Mouse (Mus musculus): ENCODE data around the gene Wbp1. TPM values are rescaled to one million over a fixed set of nuclear protein-coding genes. Genes with fewer than 3 reads are reported as not detected.

The Wbp1 gene
- polyA plus RNA-seq, 1 experiment from 2014 or later: 96.1 TPM

GRCm38 (mm10) chr6:83069488-83070246 is 51.7 kb downstream of the Wbp1 start:
- H3K9ac ChIP-seq (ENCODE audit: low read length): no peak overlapping the region
- peaks cover 12% of the 10 kb centered on the region; the same call in 1 of the 2 replicates for H3K4me1 ChIP-seq (ENCODE audit: control insufficient read depth, insufficient read depth, low read length)
- peak overlapping the region; percentile 34 for H3K4me3 ChIP-seq (ENCODE audit: low read length)
- peaks cover 95% of the 10 kb centered on the region for H3K27me3 ChIP-seq (ENCODE audit: control insufficient read depth, insufficient read depth, low read length)
- no peak; the same call in 1 of the 2 replicates for ATAC-seq (replicated peaks; ENCODE audit: extremely low read depth, insufficient read depth, low FRiP score)
- no peaks in the 10 kb centered on the region for H3K9me3 ChIP-seq (replicated peaks; ENCODE audit: control insufficient read depth, low read length)
- no peak overlapping the region for H3K27ac ChIP-seq (ENCODE audit: low read length)
- no peaks in the 10 kb centered on the region for H3K36me3 ChIP-seq (ENCODE audit: control insufficient read depth, insufficient read depth)
- 1% methylated on average over 68 of the region's 69 CpGs for WGBS
- H3K4me2 ChIP-seq (ENCODE audit: low read depth, low read length): peak overlapping the region; percentile 19; the same call in 1 of the 2 replicates

MicroRNA genes within 50 kb of the gene (microRNA counts, 519-probe panel; counts per million panel counts)
- microRNA mmu-miR-3470a+mmu-miR-3470b: 1,946 counts per million, percentile 19 among the panel's probes with 10 or more counts

Small RNAs within 50 kb of the gene (microRNA-seq; reads per million reads assigned to microRNA genes)
- not detected for gene Mir3470a

Other genes starting within 250 kb of the Wbp1 start
- 0.53 and 1.2 TPM in 2 replicates for gene Sema4f, start 181.8 kb downstream of the Wbp1 start, polyA plus RNA-seq (2015; fragmentation: Nextera tagmentation; extraction: Ambion mirVana)
- gene M1ap, start 174.7 kb downstream of the Wbp1 start, polyA plus RNA-seq (2015; fragmentation: Nextera tagmentation; extraction: Ambion mirVana): 0.69 and 0.71 TPM in 2 replicates
- 8.5 and 9.5 TPM in 2 replicates for gene Dok1, start 88.1 kb downstream of the Wbp1 start, polyA plus RNA-seq (2015; fragmentation: Nextera tagmentation; extraction: Ambion mirVana)
- 8.0 and 8.3 TPM in 2 replicates for gene Loxl3, start 87.4 kb downstream of the Wbp1 start, polyA plus RNA-seq (2015; fragmentation: Nextera tagmentation; extraction: Ambion mirVana)
- 140 and 148 TPM in 2 replicates for gene Aup1, start 67.0 kb downstream of the Wbp1 start, polyA plus RNA-seq (2015; fragmentation: Nextera tagmentation; extraction: Ambion mirVana)
- gene Htra2, start 66.3 kb downstream of the Wbp1 start, polyA plus RNA-seq (2015; fragmentation: Nextera tagmentation; extraction: Ambion mirVana): 81.8 and 94.5 TPM in 2 replicates
- gene Dqx1, start 63.7 kb downstream of the Wbp1 start, polyA plus RNA-seq (2015; fragmentation: Nextera tagmentation; extraction: Ambion mirVana): 0.57 and 0.75 TPM in 2 replicates
- gene Tlx2, start 51.3 kb downstream of the Wbp1 start, polyA plus RNA-seq (2015; fragmentation: Nextera tagmentation; extraction: Ambion mirVana): 0.27 and 0.45 TPM in 2 replicates
- 16.6 and 18.0 TPM in 2 replicates for gene Pcgf1, start 43.7 kb downstream of the Wbp1 start, polyA plus RNA-seq (2015; fragmentation: Nextera tagmentation; extraction: Ambion mirVana)
- 0.35 and 0.40 TPM in 2 replicates for gene Lbx2, start 35.2 kb downstream of the Wbp1 start, polyA plus RNA-seq (2015; fragmentation: Nextera tagmentation; extraction: Ambion mirVana)
- 2.0 and 2.6 TPM in 2 replicates for gene Ccdc142, start 20.0 kb downstream of the Wbp1 start, polyA plus RNA-seq (2015; fragmentation: Nextera tagmentation; extraction: Ambion mirVana)
- gene Gm42688, start 19.9 kb downstream of the Wbp1 start, polyA plus RNA-seq (2015; fragmentation: Nextera tagmentation; extraction: Ambion mirVana): 1.9 and 2.2 TPM in 2 replicates
- gene Mrpl53, start 12.5 kb downstream of the Wbp1 start, polyA plus RNA-seq (2015; fragmentation: Nextera tagmentation; extraction: Ambion mirVana): 165 and 169 TPM in 2 replicates
- 14.0 and 23.9 TPM in 2 replicates for gene Mogs, start 6.1 kb downstream of the Wbp1 start, polyA plus RNA-seq (2015; fragmentation: Nextera tagmentation; extraction: Ambion mirVana)
- 7.4 and 8.1 TPM in 2 replicates for gene Ino80b, start 3.9 kb upstream of the Wbp1 start, polyA plus RNA-seq (2015; fragmentation: Nextera tagmentation; extraction: Ambion mirVana)
- 21.1 and 26.0 TPM in 2 replicates for gene Rtkn, start 13.9 kb upstream of the Wbp1 start, polyA plus RNA-seq (2015; fragmentation: Nextera tagmentation; extraction: Ambion mirVana)
- gene Wdr54, start 34.8 kb upstream of the Wbp1 start, polyA plus RNA-seq (2015; fragmentation: Nextera tagmentation; extraction: Ambion mirVana): 3.8 and 5.4 TPM in 2 replicates
- gene 1700003E16Rik, start 34.8 kb upstream of the Wbp1 start, polyA plus RNA-seq (2015; fragmentation: Nextera tagmentation; extraction: Ambion mirVana): 1.5 and 2.2 TPM in 2 replicates
- gene Dctn1, start 44.4 kb upstream of the Wbp1 start, polyA plus RNA-seq (2015; fragmentation: Nextera tagmentation; extraction: Ambion mirVana): 76.9 and 78.1 TPM in 2 replicates
- 0.17 and 0.50 TPM in 2 replicates for gene Slc4a5, start 98.3 kb upstream of the Wbp1 start, polyA plus RNA-seq (2015; fragmentation: Nextera tagmentation; extraction: Ambion mirVana)
- gene Mthfd2, start 204.3 kb upstream of the Wbp1 start, polyA plus RNA-seq (2015; fragmentation: Nextera tagmentation; extraction: Ambion mirVana): 26.9 and 28.3 TPM in 2 replicates
- gene Mob1a, start 204.5 kb upstream of the Wbp1 start, polyA plus RNA-seq (2015; fragmentation: Nextera tagmentation; extraction: Ambion mirVana): 35.4 and 35.8 TPM in 2 replicates
- gene Bola3, start 227.6 kb upstream of the Wbp1 start, polyA plus RNA-seq (2015; fragmentation: Nextera tagmentation; extraction: Ambion mirVana): 259 and 264 TPM in 2 replicates